Mouse (Mus musculus) thymus, postnatal 14 days (tissue): ENCODE data around the gene Srsx.
"Not testable (repeated sequence)": the region's sequence is repeated elsewhere in the genome, so short reads cannot be mapped to it uniquely, and the experiment has no call there.

Source experiments
- DNase-seq: peaks from one replicate; pipeline ENCODE4 v3.0.0; 2021

The Srsx gene

DNA sequence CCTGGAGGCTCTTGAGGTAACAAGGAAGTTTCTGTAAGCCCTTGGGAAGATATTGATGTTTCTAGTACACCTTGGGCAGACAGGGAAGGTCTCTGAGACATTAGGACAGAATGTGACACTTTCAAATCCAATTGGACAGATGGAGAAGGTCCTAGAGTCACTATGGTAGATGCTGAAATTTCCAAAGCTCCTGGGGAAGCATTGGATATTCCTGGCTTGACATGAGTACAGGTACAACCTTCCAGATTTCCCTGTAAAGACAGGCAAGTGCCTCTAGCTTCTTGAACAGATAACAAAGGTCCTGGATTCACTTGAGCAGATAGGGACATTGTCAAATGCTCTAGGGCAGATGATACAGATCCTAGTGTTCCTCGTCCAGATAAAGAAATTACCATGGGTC, at the start of gene Srsx:
Gene Srsx (minus strand): TSS at position 101 of the 400 bp plus-strand sequence.
- DNase-seq, result not testable (repeated sequence)

DNA sequence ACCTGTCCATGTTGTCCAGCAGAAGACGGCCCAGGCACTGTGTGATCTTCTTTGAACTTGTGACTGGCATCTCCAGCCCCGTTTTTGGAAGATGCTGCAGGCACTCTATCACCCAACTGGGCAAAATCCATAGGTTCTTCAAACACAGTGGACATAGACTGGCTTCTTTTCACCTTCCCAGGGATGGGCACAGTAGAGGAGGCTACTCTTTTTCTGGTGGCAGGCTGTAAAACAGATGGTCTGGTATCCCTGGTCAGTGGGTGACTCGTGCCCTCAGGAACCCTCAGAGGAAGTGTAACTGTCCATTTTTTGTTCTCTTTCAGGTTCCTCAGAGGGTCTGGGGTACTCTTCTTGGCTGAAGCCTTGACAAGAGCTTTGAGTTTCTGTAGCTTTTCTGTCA, 24.5 kb upstream of the Srsx start, which contains the start of gene Gm17577:
Gene Gm17577 (minus strand): TSS at position 101 of the 400 bp plus-strand sequence.
- not testable (repeated sequence) for DNase-seq
